Mouse (Mus musculus) heart, adult 2 months (tissue): ENCODE measurements at regions not wholly inside any gene's neighbourhood (a gene's known extent, or its start where the extent isn't known, plus 50 kb on each side); places are given as distances from the start of the nearest gene placed in this dataset.

Experiments used
- CTCF ChIP-seq: fragments of 200-600 bp; IDR thresholded peaks from 2 replicates; pipeline ENCODE4 v1.8.1; 2022; ENCODE audit warnings: antibody characterized with exemption, mild to moderate bottlenecking, moderate library complexity
- POLR2A ChIP-seq: fragments of 200-500 bp; IDR thresholded peaks from 2 replicates; pipeline ENCODE4 v1.6.1; 2011; ENCODE audit warnings: mild to moderate bottlenecking, low read depth, low read length, control low read depth; ENCODE audit not compliant: insufficient read depth

GRCm38 (mm10) chr5:74941426-74941825 is 103.1 kb downstream of the Chic2 start:
- TF ChIP-seq POLR2A, result no peak
- no peak for TF ChIP-seq CTCF
